Mouse (Mus musculus) heart, embryonic 11.5 days (tissue): ENCODE results near the gene Dstn. TPM values are rescaled to one million over a fixed set of nuclear protein-coding genes. Genes with fewer than 3 reads are reported as not detected.

Source experiments
- ATAC-seq: fragments of 200-750 bp; cut with Nextera tagmentation; replicated peaks from 2 replicates; pipeline ENCODE4 v1.8.0; 2017; ENCODE audit warnings: moderate library complexity; ENCODE audit not compliant: insufficient number of reproducible peaks, low FRiP score, low TSS enrichment
- H3K27ac ChIP-seq: fragments of 300-500 bp; sonication (generic); 2 replicates; pipeline ENCODE4 v1.5.1; 2014; ENCODE audit warnings: mild to moderate bottlenecking, low read depth, low read length
- H3K27me3 ChIP-seq: fragments of 300-500 bp; sonication (generic); 2 replicates; pipeline ENCODE4 v1.6.1; 2014; ENCODE audit warnings: mild to moderate bottlenecking, low read length, mixed read lengths; ENCODE audit not compliant: control insufficient read depth, insufficient read depth
- H3K36me3 ChIP-seq: fragments of 300-500 bp; sonication (generic); 2 replicates; pipeline ENCODE4 v1.6.1; 2014; ENCODE audit warnings: mild to moderate bottlenecking, low read length, moderate library complexity, mixed read lengths; ENCODE audit not compliant: control insufficient read depth, insufficient read depth
- H3K4me1 ChIP-seq: fragments of 300-500 bp; sonication (generic); 2 replicates; pipeline ENCODE4 v1.6.1; 2014; ENCODE audit warnings: low read length; ENCODE audit not compliant: control insufficient read depth, insufficient read depth
- H3K4me2 ChIP-seq: fragments of 300-500 bp; sonication (generic); 2 replicates; pipeline ENCODE4 v1.6.1; 2014; ENCODE audit warnings: mild to moderate bottlenecking, moderate library complexity
- H3K4me3 ChIP-seq: fragments of 300-500 bp; sonication (generic); 2 replicates; pipeline ENCODE4 v1.5.1; 2014; ENCODE audit warnings: low read depth, low read length
- H3K9ac ChIP-seq: fragments of 300-500 bp; sonication (generic); 2 replicates; pipeline ENCODE4 v1.6.1; 2014; ENCODE audit warnings: mild to moderate bottlenecking, low read depth, low read length, moderate library complexity
- H3K9me3 ChIP-seq: fragments of 300-500 bp; sonication (generic); replicated peaks from 2 replicates; pipeline ENCODE4 v1.6.1; 2016; ENCODE audit warnings: low read length; ENCODE audit not compliant: control insufficient read depth
- WGBS: fragments of 180-500 bp; shearing (Covaris S2); extraction: QIAGEN DNeasy Blood & Tissue Kit; methylation state at CpG from one replicate; pipeline ENCODE4 v1.1.7; 2014; ENCODE audit not compliant: insufficient replicate concordance; 5-methylcytosine and 5-hydroxymethylcytosine counted together
- polyA plus RNA-seq: library from polyadenylated mRNA; unstranded; fragments of >200 nt; fragmentation: Nextera tagmentation; extraction: Ambion mirVana; gene quantifications from 2 replicates; pipeline ENCODE4 v1.2.1, GENCODE M21; 2014

Gene Dstn
- polyA plus RNA-seq, 1 experiment from 2014 or later = 1,059 TPM

GRCm38 (mm10) chr2:143912199-143912598, 2.9 kb upstream of the Dstn start:
- Histone ChIP-seq H3K27ac (no peak overlapping the region), H3K4me3 (no peak overlapping the region), H3K4me1 (peaks cover 3% of the 10 kb centered on the region), H3K36me3 (no peaks in the 10 kb centered on the region), H3K4me2 (no peak overlapping the region), H3K9me3 (no peaks in the 10 kb centered on the region), H3K27me3 (no peaks in the 10 kb centered on the region), H3K9ac (no peak overlapping the region)
- no peak for ATAC-seq
- 87% methylated on average over 2 of the region's 2 CpGs for WGBS

GRCm38 (mm10) chr2:143914221-143914620, 899 bp upstream of the Dstn start:
- H3K4me3 ChIP-seq = peak overlapping the region; percentile 90
- no peaks in the 10 kb centered on the region for H3K9me3 ChIP-seq
- H3K36me3 ChIP-seq = no peaks in the 10 kb centered on the region
- H3K4me2 ChIP-seq = peak overlapping the region; percentile 74
- 5% methylated on average over 10 of the region's 10 CpGs for whole genome bisulfite sequencing
- H3K27me3 ChIP-seq = no peaks in the 10 kb centered on the region
- H3K9ac ChIP-seq = peak overlapping the region; percentile 96
- peaks cover 13% of the 10 kb centered on the region for H3K4me1 ChIP-seq
- no peak for ATAC-seq
- H3K27ac ChIP-seq = peak overlapping the region; percentile 99

- 0 out of 2 replicates have a peak, but pooled peaks have one; percentile 0 for ATAC-seq
- Histone ChIP-seq H3K4me1 (peaks cover 20% of the 10 kb centered on the region), H3K9me3 (no peaks in the 10 kb centered on the region), H3K9ac (peak overlapping the region; percentile 96), H3K4me3 (peak overlapping the region; percentile 90), H3K36me3 (no peaks in the 10 kb centered on the region), H3K27ac (peak overlapping the region; percentile 99), H3K4me2 (peak overlapping the region; percentile 74), H3K27me3 (no peaks in the 10 kb centered on the region)
- under 1% methylated on average over 32 of the region's 32 CpGs for WGBS
Measured at GRCm38 (mm10) chr2:143915600-143916135, 548 bp downstream of the Dstn start.

- H3K4me1 ChIP-seq = peaks cover 25% of the 10 kb centered on the region
- H3K27ac ChIP-seq = peak overlapping the region; percentile 99
- peak overlapping the region; percentile 96 for H3K9ac ChIP-seq
- H3K36me3 ChIP-seq = no peaks in the 10 kb centered on the region
- H3K9me3 ChIP-seq = no peaks in the 10 kb centered on the region
- WGBS = 3% methylated on average over 5 of the region's 5 CpGs
- H3K27me3 ChIP-seq = no peaks in the 10 kb centered on the region
- no peak for ATAC-seq
- peak overlapping the region; percentile 74 for H3K4me2 ChIP-seq
- H3K4me3 ChIP-seq = peak overlapping the region; percentile 90
Measured at GRCm38 (mm10) chr2:143916229-143916628, 1.1 kb downstream of the Dstn start.

GRCm38 (mm10) chr2:143917622-143918021, 2.5 kb downstream of the Dstn start:
- Histone ChIP-seq H3K4me2 (peak overlapping the region; percentile 74), H3K4me1 (peaks cover 25% of the 10 kb centered on the region), H3K27ac (peak overlapping the region; percentile 36; the same call in 1 of the 2 replicates), H3K9me3 (no peaks in the 10 kb centered on the region), H3K9ac (peak overlapping the region; percentile 96), H3K36me3 (no peaks in the 10 kb centered on the region), H3K27me3 (no peaks in the 10 kb centered on the region), H3K4me3 (peak overlapping the region; percentile 90)
- no peak for ATAC-seq
- WGBS = 57% methylated on average over 5 of the region's 5 CpGs

- no peaks in the 10 kb centered on the region for H3K27me3 ChIP-seq
- no peaks in the 10 kb centered on the region for H3K36me3 ChIP-seq
- H3K9ac ChIP-seq = no peak overlapping the region
- H3K4me3 ChIP-seq = peak overlapping the region; percentile 90
- no peak overlapping the region for H3K27ac ChIP-seq
- H3K9me3 ChIP-seq = no peaks in the 10 kb centered on the region
- WGBS = 55% methylated on average over 4 of the region's 4 CpGs
- no peak for ATAC-seq
- peak overlapping the region; percentile 74 for H3K4me2 ChIP-seq
- H3K4me1 ChIP-seq = peaks cover 31% of the 10 kb centered on the region
Measured at GRCm38 (mm10) chr2:143918831-143919502, 3.8 kb downstream of the Dstn start.

GRCm38 (mm10) chr2:143924085-143924484, 9.0 kb downstream of the Dstn start:
- Histone ChIP-seq H3K4me1 (peaks cover 27% of the 10 kb centered on the region), H3K4me2 (peak overlapping the region; percentile 49), H3K9me3 (no peaks in the 10 kb centered on the region), H3K27me3 (no peaks in the 10 kb centered on the region), H3K9ac (peak overlapping the region; percentile 22; the same call in 1 of the 2 replicates), H3K4me3 (0 out of 2 replicates have a peak overlapping the region, but pooled peaks have one; percentile 8), H3K36me3 (no peaks in the 10 kb centered on the region), H3K27ac (peak overlapping the region; percentile 81)
- 30% methylated on average over 7 of the region's 7 CpGs for WGBS
- ATAC-seq = no peak

GRCm38 (mm10) chr2:143925826-143926225, 10.7 kb downstream of the Dstn start:
- H3K27ac ChIP-seq = no peak overlapping the region
- H3K9ac ChIP-seq = no peak overlapping the region
- H3K4me1 ChIP-seq = peaks cover 23% of the 10 kb centered on the region
- no peaks in the 10 kb centered on the region for H3K9me3 ChIP-seq
- H3K4me2 ChIP-seq = no peak overlapping the region
- no peaks in the 10 kb centered on the region for H3K27me3 ChIP-seq
- no peaks in the 10 kb centered on the region for H3K36me3 ChIP-seq
- H3K4me3 ChIP-seq = no peak overlapping the region
- WGBS = 86% methylated on average over 6 of the region's 6 CpGs
- ATAC-seq = no peak
